Mouse (Mus musculus) lung, postnatal 14 days (tissue): ENCODE measurements around the gene Ran.
A peak's percentile ranks its signal among the peaks of the same experiment; 100 is the strongest.

Experiments used
- DNase-seq: peaks from one replicate; pipeline ENCODE4 v3.0.0; 2021

Gene Ran

GRCm38 (mm10) chr5:129016370-129016769 lies 3.5 kb upstream of the Ran start:
- no peak for DNase-seq

- no peak for DNase-seq
Measured at GRCm38 (mm10) chr5:129018782-129019489, 933 bp upstream of the Ran start.

- no peak for DNase-seq
Measured at GRCm38 (mm10) chr5:129020300-129020668, 415 bp downstream of the Ran start.

GRCm38 (mm10) chr5:129020731-129021130 lies 862 bp downstream of the Ran start:
- DNase-seq = peak; percentile 7

DNA sequence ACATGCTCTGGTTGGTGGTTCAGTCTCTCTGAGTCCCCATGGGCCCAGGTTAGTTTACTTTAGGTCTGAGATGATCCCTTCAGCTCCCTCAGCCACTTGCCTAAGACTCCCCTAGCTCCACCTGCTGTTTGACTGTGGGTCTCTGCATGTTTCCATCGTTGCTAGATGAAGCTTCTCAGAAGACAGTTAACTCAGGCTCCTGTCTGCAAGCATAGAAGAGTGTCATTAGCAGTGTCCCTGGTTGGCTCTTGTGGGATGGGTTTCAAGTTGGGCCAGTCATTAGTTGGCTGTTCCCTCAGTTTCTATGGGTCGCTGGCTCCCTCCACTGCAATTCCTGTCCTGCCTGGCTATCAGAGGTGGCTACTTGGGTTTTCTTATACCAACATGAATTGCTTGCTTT lies 5.2 kb downstream of the Ran start:
- DNase-seq = no peak

GRCm38 (mm10) chr5:129025725-129026124 lies 5.9 kb downstream of the Ran start:
- no peak for DNase-seq

GRCm38 (mm10) chr5:129026171-129026570 lies 6.3 kb downstream of the Ran start:
- no peak for DNase-seq

- DNase-seq = no peak
Measured at GRCm38 (mm10) chr5:129026637-129027036, 6.8 kb downstream of the Ran start.

GRCm38 (mm10) chr5:129029131-129029723 lies 9.4 kb downstream of the Ran start:
- DNase-seq = no peak

- no peak for DNase-seq
Measured at GRCm38 (mm10) chr5:129036678-129037077, 16.8 kb downstream of the Ran start.

DNA sequence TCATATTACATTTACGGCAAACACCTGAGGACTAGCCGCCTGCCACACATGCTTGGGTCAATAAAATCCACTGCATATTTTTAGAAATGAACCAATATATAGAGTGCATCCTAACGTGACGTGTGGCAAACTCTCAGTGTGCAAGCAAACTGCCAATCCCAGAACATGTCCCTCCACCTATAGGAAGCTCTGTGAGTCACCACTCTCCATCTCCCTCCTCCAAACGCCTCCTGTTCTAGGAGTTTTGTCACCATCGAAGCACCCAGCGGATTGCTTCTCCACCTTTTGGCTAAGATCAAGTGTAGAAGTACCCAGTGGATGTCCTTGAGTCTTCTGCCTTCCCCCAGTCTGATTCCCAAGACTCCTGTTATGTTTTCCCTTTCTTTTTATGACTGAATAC lies 17.9 kb downstream of the Ran start:
- no peak for DNase-seq

- no peak for DNase-seq
Measured at GRCm38 (mm10) chr5:129045641-129046580, 26.0 kb downstream of the Ran start.

DNA sequence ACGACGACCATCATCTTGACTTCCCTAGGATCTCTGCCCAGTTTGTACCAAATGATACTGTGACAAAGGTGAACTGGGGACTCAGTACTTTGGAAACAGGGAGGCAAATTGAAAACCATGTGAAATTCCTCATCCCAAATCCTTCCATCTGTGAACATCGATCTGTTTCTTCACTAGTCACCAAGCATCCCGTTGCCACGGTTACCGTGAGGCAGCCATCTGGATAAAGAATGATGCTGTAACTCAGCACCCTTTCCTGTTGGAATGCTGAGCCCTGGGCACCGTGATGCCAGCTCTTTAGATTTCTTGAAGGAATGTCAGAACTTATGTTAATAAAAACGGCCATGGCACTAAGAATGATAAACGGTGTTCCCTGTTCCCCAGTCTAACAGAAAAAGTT lies 29.5 kb downstream of the Ran start:
- no peak for DNase-seq

- DNase-seq = no peak
Measured at GRCm38 (mm10) chr5:129051910-129052309, 32.0 kb downstream of the Ran start.

DNA sequence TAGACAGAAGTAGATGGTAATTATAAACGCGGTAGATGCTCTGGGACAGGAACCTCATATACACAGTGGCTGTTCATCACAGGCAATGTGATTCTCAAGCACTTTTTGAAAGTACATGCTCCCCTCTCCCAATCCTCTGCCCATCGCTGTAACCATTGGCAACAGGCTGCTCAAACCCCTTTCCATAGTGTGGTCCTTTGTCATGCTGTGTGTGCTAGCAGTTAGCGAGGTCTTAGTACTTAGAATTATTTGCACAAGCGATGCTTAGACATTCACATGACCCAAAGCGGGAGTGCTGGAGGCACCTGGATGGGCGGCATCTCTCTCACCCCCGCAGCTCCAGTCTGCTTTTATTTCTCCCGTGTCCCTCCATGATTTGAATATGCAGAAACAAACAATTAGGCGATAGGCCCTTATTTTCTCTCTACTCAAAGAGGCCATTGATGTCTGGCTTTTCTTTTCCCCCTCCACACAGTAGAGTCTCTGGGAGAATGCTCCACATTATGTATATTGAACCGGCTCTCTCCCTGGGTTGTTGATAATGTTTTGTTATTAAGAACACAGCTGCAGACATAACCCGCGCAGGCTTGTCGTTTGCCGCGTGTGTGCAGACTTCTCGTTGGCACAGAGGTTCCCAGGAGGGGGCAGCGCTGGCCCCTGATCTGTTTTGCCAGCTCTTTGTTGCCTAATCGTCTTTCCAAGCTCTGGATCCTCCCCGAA lies 32.9 kb downstream of the Ran start:
- DNase-seq = no peak

DNA sequence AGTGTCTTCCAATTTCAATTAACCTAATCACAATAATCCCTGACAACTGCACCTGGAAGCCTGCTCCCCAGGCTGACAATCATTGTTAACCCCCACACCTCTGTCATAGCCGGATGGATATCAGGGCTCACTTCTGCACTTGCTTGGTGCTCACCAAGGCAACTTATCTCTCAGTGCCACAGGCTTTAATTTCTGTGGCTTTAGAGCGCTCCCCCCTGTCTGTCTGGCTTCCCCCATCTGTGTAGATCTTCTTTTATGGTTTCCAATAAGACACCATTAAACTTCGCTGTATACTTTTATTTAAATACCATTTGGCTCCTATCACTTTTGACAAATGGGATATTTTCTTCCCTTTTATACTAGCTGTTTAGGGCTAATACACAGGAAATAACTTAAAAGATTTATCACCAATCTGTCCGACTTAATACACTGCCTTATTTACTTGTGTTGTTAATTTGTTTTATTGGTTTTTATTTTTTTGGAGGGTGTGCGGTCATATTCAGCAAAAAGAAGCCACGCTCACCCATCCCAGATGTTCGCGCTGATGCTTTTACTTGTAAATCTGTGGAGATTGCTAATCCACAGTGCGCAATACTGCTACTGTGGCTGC lies 34.9 kb downstream of the Ran start:
- DNase-seq = no peak

DNA sequence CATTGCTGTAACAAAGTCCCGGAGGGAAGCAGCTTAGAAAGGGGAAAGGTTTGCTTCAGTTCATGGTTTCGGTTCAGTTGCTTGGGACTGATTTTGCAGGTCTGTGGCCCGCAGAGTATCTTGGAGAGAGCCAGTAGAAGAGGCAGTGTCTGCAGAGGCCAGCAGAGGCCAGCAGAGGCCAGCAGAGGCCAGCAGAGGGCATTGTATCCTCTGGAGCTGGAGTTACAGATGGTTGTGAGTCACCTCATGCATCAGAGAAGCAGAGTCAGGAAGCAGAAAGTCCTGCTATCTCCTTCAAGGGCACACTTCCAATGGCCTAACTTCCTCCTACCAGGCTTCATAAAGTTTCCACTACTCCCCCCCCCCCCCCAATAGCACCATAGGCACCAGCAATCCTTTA lies 39.2 kb downstream of the Ran start:
- no peak for DNase-seq

DNA sequence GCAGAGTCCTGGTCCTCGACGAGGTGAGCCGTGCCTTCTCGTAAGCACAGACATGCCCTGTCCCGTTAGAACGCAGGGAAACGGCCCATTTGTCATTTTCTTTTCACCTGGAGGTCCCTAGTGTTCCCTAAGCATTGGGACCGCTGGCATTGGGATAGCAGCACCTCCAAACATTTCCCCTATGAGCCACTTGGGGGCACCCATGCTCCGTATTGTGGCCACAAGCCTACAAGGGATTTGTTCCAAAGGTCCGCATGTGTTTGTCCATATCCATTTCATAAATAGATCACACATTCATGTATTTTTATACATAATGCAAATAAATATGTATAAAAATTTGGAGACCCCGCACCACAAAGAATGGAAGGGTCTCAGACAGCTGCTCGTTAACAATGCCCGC lies 41.7 kb downstream of the Ran start:
- DNase-seq = peak; percentile 65

DNA sequence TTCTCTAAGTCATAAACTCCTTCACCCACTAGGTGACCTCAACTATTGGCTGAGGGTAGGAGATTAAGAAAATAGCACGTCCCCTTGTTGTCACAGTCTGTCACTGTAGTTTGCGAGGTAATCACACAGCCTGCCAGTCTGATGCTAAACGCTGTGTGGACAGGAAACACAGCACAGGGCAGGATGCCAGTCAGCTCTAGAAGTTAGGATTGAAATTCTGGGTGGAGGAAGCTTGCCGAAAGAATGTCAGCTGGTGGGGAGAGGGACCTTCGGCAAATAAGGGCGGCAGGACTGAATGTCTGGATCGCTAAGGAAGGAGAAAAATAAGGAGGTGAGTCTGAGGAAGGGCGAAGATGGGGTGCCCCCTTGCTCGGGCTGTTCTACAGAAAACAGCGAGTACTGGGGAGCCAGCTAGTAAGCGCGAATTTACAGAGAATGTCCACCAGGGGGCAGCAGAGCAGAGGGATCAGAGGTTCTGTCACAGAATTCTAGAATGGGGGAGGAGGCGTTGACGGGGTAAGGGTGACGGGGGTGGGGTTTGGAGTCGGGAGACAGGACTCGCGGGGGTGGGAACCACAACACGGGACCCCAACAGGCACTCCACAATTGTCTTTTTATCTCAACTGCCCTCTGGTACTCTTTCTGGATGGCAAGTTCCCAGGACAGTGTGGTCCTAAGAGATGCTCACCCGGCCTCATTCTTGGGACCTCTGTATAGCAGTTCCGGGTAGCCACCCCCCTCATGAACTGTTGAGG lies 43.3 kb downstream of the Ran start:
- DNase-seq = peak; percentile 87

GRCm38 (mm10) chr5:129063792-129064087 lies 43.9 kb downstream of the Ran start:
- DNase-seq = no peak

DNA sequence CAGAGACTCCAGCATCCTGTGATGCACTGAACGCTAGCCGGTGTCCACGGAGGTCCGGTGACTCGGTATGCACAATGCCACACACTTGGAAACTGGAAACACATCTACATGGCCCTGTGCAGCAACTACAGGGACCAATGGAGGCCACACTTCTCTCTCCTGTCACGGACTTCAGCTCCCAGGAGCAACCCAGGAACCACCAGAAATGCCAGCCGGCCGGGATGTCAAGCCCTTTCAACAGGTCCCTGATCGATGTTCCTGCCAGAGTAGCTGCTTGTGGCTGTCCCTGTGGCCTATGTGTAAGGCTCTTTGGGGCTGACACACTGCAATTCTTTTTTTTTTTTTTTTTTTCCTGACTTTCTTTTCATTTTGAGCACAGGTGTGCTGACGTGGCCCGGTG lies 44.3 kb downstream of the Ran start:
- no peak for DNase-seq

- DNase-seq = no peak
Measured at GRCm38 (mm10) chr5:129065301-129065700, 45.4 kb downstream of the Ran start.
